Mouse (Mus musculus): ENCODE data around the gene Prdm15. TPM values are rescaled to one million over a fixed set of nuclear protein-coding genes. Genes with fewer than 3 reads are reported as not detected.

Prdm15 gene
- polyA plus RNA-seq, 1 experiment from 2014 or later, result 10.0 TPM

DNA sequence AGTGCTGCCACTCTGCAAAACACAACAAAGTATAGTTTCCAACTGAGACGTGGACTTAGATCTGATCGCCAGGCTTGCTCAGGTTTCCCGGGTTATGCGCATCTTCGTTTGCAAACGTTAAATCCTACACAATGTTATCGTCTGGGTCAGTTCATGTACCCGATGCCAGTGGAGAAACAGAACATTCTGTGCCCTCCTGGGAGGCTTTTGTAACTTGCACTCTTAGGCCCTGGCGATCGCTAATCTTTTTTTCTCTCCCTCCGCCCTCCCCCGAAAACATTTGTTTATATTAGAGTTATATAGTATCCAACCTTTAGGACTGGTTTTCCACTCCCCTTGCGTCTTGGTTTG lies 87.7 kb downstream of the Prdm15 start:
- Histone ChIP-seq H3K9me3 (replicated peaks; ENCODE audit: control insufficient read depth, low read length) (no peaks in the 10 kb centered on the region), H3K27me3 (ENCODE audit: control insufficient read depth, insufficient read depth, low read length) (peaks cover 33% of the 10 kb centered on the region), H3K4me2 (ENCODE audit: low read depth, low read length) (peak overlapping the region; percentile 60), H3K9ac (ENCODE audit: low read length) (peak overlapping the region; percentile 72; the same call in 1 of the 2 replicates), H3K27ac (ENCODE audit: low read length) (peak overlapping the region; percentile 12; the same call in 1 of the 2 replicates), H3K4me3 (replicated peaks; ENCODE audit: low read length) (peak overlapping the region; percentile 57), H3K36me3 (ENCODE audit: control insufficient read depth, insufficient read depth, low read length) (no peaks in the 10 kb centered on the region), H3K4me1 (ENCODE audit: control insufficient read depth, insufficient read depth, low read length) (peaks cover 20% of the 10 kb centered on the region; the same call in 1 of the 2 replicates)
- 7% methylated on average over 13 of the region's 13 CpGs for WGBS
- no peak for ATAC-seq (ENCODE audit: insufficient read depth, low FRiP score)

- ATAC-seq (ENCODE audit: insufficient read depth, low FRiP score), result peak; percentile 94
- peaks cover 33% of the 10 kb centered on the region for H3K27me3 ChIP-seq (ENCODE audit: control insufficient read depth, insufficient read depth, low read length)
- H3K4me3 ChIP-seq (replicated peaks; ENCODE audit: low read length), result peak within 1 kb of the TSS; percentile 57
- H3K9me3 ChIP-seq (replicated peaks; ENCODE audit: control insufficient read depth, low read length), result no peaks in the 10 kb centered on the region
- H3K9ac ChIP-seq (ENCODE audit: low read length), result peak within 1 kb of the TSS; percentile 72
- H3K4me2 ChIP-seq (ENCODE audit: low read depth, low read length), result peak within 1 kb of the TSS; percentile 60
- H3K4me1 ChIP-seq (ENCODE audit: control insufficient read depth, insufficient read depth, low read length), result peaks cover 21% of the 10 kb centered on the region; the same call in 1 of the 2 replicates
- H3K27ac ChIP-seq (ENCODE audit: low read length), result peak within 1 kb of the TSS; percentile 85
- 1% methylated on average over 88 of the region's 88 CpGs for WGBS
- H3K36me3 ChIP-seq (ENCODE audit: control insufficient read depth, insufficient read depth, low read length), result no peaks in the 10 kb centered on the region
Observed at GRCm38 (mm10) chr16:97763061-97763989, 88.3 kb downstream of the Prdm15 start, which contains the start of gene Ripk4. Ripk4 (minus strand) TSS chr16:97763787.

- Histone ChIP-seq H3K27ac (ENCODE audit: low read length) (peak overlapping the region; percentile 85), H3K27me3 (ENCODE audit: control insufficient read depth, insufficient read depth, low read length) (peaks cover 33% of the 10 kb centered on the region), H3K9ac (ENCODE audit: low read length) (peak overlapping the region; percentile 72), H3K4me1 (ENCODE audit: control insufficient read depth, insufficient read depth, low read length) (peaks cover 16% of the 10 kb centered on the region; the same call in 1 of the 2 replicates), H3K9me3 (replicated peaks; ENCODE audit: control insufficient read depth, low read length) (no peaks in the 10 kb centered on the region), H3K4me3 (replicated peaks; ENCODE audit: low read length) (peak overlapping the region; percentile 57), H3K36me3 (ENCODE audit: control insufficient read depth, insufficient read depth, low read length) (no peaks in the 10 kb centered on the region), H3K4me2 (ENCODE audit: low read depth, low read length) (peak overlapping the region; percentile 60)
- ATAC-seq (ENCODE audit: insufficient read depth, low FRiP score), result no peak
- WGBS, result 46% methylated on average over 2 of the region's 2 CpGs
Observed at GRCm38 (mm10) chr16:97761782-97762181, 89.9 kb downstream of the Prdm15 start.

GRCm38 (mm10) chr16:97759681-97760080 lies 92.0 kb downstream of the Prdm15 start:
- 44% methylated on average over 3 of the region's 3 CpGs for WGBS
- no peak for ATAC-seq (ENCODE audit: insufficient read depth, low FRiP score)
- no peak overlapping the region for H3K4me3 ChIP-seq (replicated peaks; ENCODE audit: low read length)
- H3K4me2 ChIP-seq (ENCODE audit: low read depth, low read length), result peak overlapping the region; percentile 30
- no peaks in the 10 kb centered on the region for H3K36me3 ChIP-seq (ENCODE audit: control insufficient read depth, insufficient read depth, low read length)
- H3K4me1 ChIP-seq (ENCODE audit: control insufficient read depth, insufficient read depth, low read length), result 0 out of 2 replicates have a peak, but pooled peaks cover 12% of the 10 kb centered on the region
- H3K9ac ChIP-seq (ENCODE audit: low read length), result no peak overlapping the region
- no peaks in the 10 kb centered on the region for H3K9me3 ChIP-seq (replicated peaks; ENCODE audit: control insufficient read depth, low read length)
- peak overlapping the region; percentile 66 for H3K27ac ChIP-seq (ENCODE audit: low read length)
- H3K27me3 ChIP-seq (ENCODE audit: control insufficient read depth, insufficient read depth, low read length), result peaks cover 25% of the 10 kb centered on the region

DNA sequence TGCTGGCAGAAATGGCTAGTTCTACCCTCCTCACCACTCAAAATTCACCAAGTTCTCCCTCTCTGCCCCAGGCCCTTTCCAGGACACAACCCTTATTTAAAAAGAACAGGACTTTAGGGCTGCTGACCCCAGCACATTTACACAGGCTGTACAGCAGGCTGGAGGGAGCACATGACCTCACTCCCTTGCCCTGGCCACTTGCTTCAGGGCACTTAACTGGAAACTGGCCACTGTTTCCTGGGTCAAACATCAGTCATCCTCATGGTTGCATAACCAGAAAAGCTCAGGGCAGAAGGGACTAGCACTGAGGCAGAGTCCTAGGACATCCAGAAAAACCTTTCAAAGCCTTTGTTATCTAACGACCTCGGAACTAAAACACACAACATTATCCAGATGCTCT lies 93.4 kb downstream of the Prdm15 start:
- H3K36me3 ChIP-seq (ENCODE audit: control insufficient read depth, insufficient read depth, low read length), result no peaks in the 10 kb centered on the region
- H3K4me2 ChIP-seq (ENCODE audit: low read depth, low read length), result 0 out of 2 replicates have a peak overlapping the region, but pooled peaks have one; percentile 2
- H3K27ac ChIP-seq (ENCODE audit: low read length), result no peak overlapping the region; the same call in 1 of the 2 replicates
- 41% methylated on average over 2 of the region's 2 CpGs for WGBS
- no peak overlapping the region for H3K4me3 ChIP-seq (replicated peaks; ENCODE audit: low read length)
- H3K9me3 ChIP-seq (replicated peaks; ENCODE audit: control insufficient read depth, low read length), result no peaks in the 10 kb centered on the region
- 0 out of 2 replicates have a peak, but pooled peaks cover 12% of the 10 kb centered on the region for H3K4me1 ChIP-seq (ENCODE audit: control insufficient read depth, insufficient read depth, low read length)
- no peak overlapping the region for H3K9ac ChIP-seq (ENCODE audit: low read length)
- H3K27me3 ChIP-seq (ENCODE audit: control insufficient read depth, insufficient read depth, low read length), result peaks cover 14% of the 10 kb centered on the region
- no peak for ATAC-seq (ENCODE audit: insufficient read depth, low FRiP score)

GRCm38 (mm10) chr16:97756460-97756859 lies 95.2 kb downstream of the Prdm15 start:
- Histone ChIP-seq H3K4me3 (replicated peaks; ENCODE audit: low read length) (no peak overlapping the region), H3K4me1 (ENCODE audit: control insufficient read depth, insufficient read depth, low read length) (peaks cover 14% of the 10 kb centered on the region), H3K4me2 (ENCODE audit: low read depth, low read length) (no peak overlapping the region), H3K27ac (ENCODE audit: low read length) (no peak overlapping the region), H3K36me3 (ENCODE audit: control insufficient read depth, insufficient read depth, low read length) (no peaks in the 10 kb centered on the region), H3K9me3 (replicated peaks; ENCODE audit: control insufficient read depth, low read length) (no peaks in the 10 kb centered on the region), H3K27me3 (ENCODE audit: control insufficient read depth, insufficient read depth, low read length) (peaks cover 1% of the 10 kb centered on the region), H3K9ac (ENCODE audit: low read length) (no peak overlapping the region)
- WGBS, result 61% methylated on average over 2 of the region's 2 CpGs
- ATAC-seq (ENCODE audit: insufficient read depth, low FRiP score), result no peak

- WGBS, result 65% methylated on average over 3 of the region's 3 CpGs
- no peak overlapping the region for H3K4me3 ChIP-seq (replicated peaks; ENCODE audit: low read length)
- H3K9me3 ChIP-seq (replicated peaks; ENCODE audit: control insufficient read depth, low read length), result no peaks in the 10 kb centered on the region
- H3K27ac ChIP-seq (ENCODE audit: low read length), result peak overlapping the region; percentile 78
- H3K27me3 ChIP-seq (ENCODE audit: control insufficient read depth, insufficient read depth, low read length), result no peaks in the 10 kb centered on the region
- H3K4me2 ChIP-seq (ENCODE audit: low read depth, low read length), result peak overlapping the region; percentile 20; the same call in 1 of the 2 replicates
- no peak; the same call in 1 of the 2 replicates for ATAC-seq (ENCODE audit: insufficient read depth, low FRiP score)
- peaks cover 13% of the 10 kb centered on the region for H3K4me1 ChIP-seq (ENCODE audit: control insufficient read depth, insufficient read depth, low read length)
- no peak overlapping the region for H3K9ac ChIP-seq (ENCODE audit: low read length)
- H3K36me3 ChIP-seq (ENCODE audit: control insufficient read depth, insufficient read depth, low read length), result no peaks in the 10 kb centered on the region
Observed at GRCm38 (mm10) chr16:97752316-97752941, 99.2 kb downstream of the Prdm15 start.

DNA sequence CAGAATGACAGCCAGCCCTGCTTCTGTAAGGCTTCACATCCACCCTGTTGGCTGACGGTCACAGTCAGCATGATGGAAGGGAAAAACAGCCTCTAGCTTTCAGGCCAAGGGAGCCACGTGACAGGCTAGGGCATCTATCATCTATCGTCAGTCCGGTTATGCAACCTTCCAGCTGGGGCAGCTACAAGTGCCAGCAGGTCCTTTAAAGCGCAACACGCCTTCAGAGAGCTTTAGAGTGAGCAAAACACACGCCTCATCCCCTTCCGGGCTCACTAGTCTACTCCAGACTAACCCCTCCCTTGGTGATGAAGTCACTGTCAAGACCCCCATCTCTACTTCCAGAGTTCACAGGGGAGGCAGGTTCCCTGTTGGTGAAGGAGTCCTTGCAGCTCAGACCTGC lies 99.8 kb downstream of the Prdm15 start:
- Histone ChIP-seq H3K9ac (ENCODE audit: low read length) (no peak overlapping the region), H3K27me3 (ENCODE audit: control insufficient read depth, insufficient read depth, low read length) (no peaks in the 10 kb centered on the region), H3K9me3 (replicated peaks; ENCODE audit: control insufficient read depth, low read length) (no peaks in the 10 kb centered on the region), H3K27ac (ENCODE audit: low read length) (peak overlapping the region; percentile 78), H3K4me2 (ENCODE audit: low read depth, low read length) (peak overlapping the region; percentile 20; the same call in 1 of the 2 replicates), H3K4me3 (replicated peaks; ENCODE audit: low read length) (no peak overlapping the region), H3K4me1 (ENCODE audit: control insufficient read depth, insufficient read depth, low read length) (peaks cover 13% of the 10 kb centered on the region), H3K36me3 (ENCODE audit: control insufficient read depth, insufficient read depth, low read length) (no peaks in the 10 kb centered on the region)
- ATAC-seq (ENCODE audit: insufficient read depth, low FRiP score), result peak; percentile 81
- 16% methylated on average over 8 of the region's 8 CpGs for WGBS

DNA sequence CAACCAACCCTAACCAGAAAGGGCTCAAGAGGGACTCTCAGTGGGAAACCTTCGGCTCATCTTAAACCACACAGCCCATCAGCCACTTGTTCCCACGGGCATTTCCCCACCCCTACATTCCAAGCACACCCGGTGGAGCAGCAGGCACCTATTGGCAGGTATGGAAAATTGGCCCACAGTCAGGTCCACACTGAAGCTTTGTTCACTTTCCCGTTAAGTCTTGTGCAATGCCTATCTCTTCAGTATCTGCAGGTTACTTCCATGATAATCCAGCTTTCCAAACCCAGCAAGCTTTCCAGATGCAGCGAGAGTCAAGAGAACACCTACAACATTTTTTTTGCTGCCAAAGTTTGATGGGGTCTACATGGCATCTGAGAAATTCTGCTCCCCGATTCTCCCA lies 103.2 kb downstream of the Prdm15 start:
- no peak overlapping the region for H3K9ac ChIP-seq (ENCODE audit: low read length)
- WGBS, result 82% methylated on average over 6 of the region's 6 CpGs
- no peak for ATAC-seq (ENCODE audit: insufficient read depth, low FRiP score)
- no peak overlapping the region for H3K4me2 ChIP-seq (ENCODE audit: low read depth, low read length)
- no peak overlapping the region for H3K4me3 ChIP-seq (replicated peaks; ENCODE audit: low read length)
- H3K36me3 ChIP-seq (ENCODE audit: control insufficient read depth, insufficient read depth, low read length), result no peaks in the 10 kb centered on the region
- H3K27me3 ChIP-seq (ENCODE audit: control insufficient read depth, insufficient read depth, low read length), result no peaks in the 10 kb centered on the region
- H3K9me3 ChIP-seq (replicated peaks; ENCODE audit: control insufficient read depth, low read length), result no peaks in the 10 kb centered on the region
- H3K27ac ChIP-seq (ENCODE audit: low read length), result no peak overlapping the region
- peaks cover 13% of the 10 kb centered on the region for H3K4me1 ChIP-seq (ENCODE audit: control insufficient read depth, insufficient read depth, low read length)

Measured in stomach, embryonic 16.5 days (tissue).